Mouse (Mus musculus) forebrain, embryonic 10.5 days (tissue): ENCODE data around the gene Mrgpre. TPM values are rescaled to one million over a fixed set of nuclear protein-coding genes. Genes with fewer than 3 reads are reported as not detected.
A peak's percentile ranks its signal among the peaks of the same experiment; 100 is the strongest.

ENCODE experiments used
- DNase-seq: peaks from one replicate; pipeline ENCODE4 v3.0.0-alpha.2; 2017; ENCODE audit warnings: low spot score; ENCODE audit errors: extremely low spot score
- H3K27ac ChIP-seq: fragments of 300-500 bp; sonication (generic); 2 replicates; pipeline ENCODE4 v1.5.1; 2016; ENCODE audit warnings: mild to moderate bottlenecking
- H3K27me3 ChIP-seq: fragments of 300-500 bp; sonication (generic); 2 replicates; pipeline ENCODE4 v1.6.1; 2016; ENCODE audit warnings: mild to moderate bottlenecking; ENCODE audit not compliant: poor library complexity, severe bottlenecking
- H3K36me3 ChIP-seq: fragments of 300-500 bp; sonication (generic); replicated peaks from 2 replicates; pipeline ENCODE4 v1.6.1; 2016; ENCODE audit warnings: mild to moderate bottlenecking, moderate library complexity
- H3K4me1 ChIP-seq: fragments of 300-500 bp; sonication (generic); 2 replicates; pipeline ENCODE4 v1.6.1; 2016
- H3K4me3 ChIP-seq: fragments of 300-500 bp; sonication (generic); 2 replicates; pipeline ENCODE4 v1.5.1; 2016; ENCODE audit warnings: mild to moderate bottlenecking, moderate library complexity
- H3K9me3 ChIP-seq: fragments of 300-500 bp; sonication (generic); 2 replicates; pipeline ENCODE4 v1.6.1; 2016; ENCODE audit warnings: mild to moderate bottlenecking, moderate library complexity
- WGBS: fragments of 180-500 bp; shearing (Covaris S2); methylation state at CpG from one replicate; pipeline ENCODE4 v1.1.7; 2016; 5-methylcytosine and 5-hydroxymethylcytosine counted together
- microRNA-seq: library from miRNA; unstranded; fragments of <30 nt; microRNA quantifications from one replicate; pipeline ENCODE4, GENCODE M21; 2017
- polyA plus RNA-seq: library from polyadenylated mRNA; unstranded; fragments of >200 nt; fragmentation: Nextera tagmentation; extraction: Ambion mirVana; gene quantifications from 2 replicates; pipeline ENCODE4 v1.2.1, GENCODE M21; 2016

Gene Mrgpre
- polyA plus RNA-seq, 1 experiment from 2014 or later: 1.5 TPM

DNA sequence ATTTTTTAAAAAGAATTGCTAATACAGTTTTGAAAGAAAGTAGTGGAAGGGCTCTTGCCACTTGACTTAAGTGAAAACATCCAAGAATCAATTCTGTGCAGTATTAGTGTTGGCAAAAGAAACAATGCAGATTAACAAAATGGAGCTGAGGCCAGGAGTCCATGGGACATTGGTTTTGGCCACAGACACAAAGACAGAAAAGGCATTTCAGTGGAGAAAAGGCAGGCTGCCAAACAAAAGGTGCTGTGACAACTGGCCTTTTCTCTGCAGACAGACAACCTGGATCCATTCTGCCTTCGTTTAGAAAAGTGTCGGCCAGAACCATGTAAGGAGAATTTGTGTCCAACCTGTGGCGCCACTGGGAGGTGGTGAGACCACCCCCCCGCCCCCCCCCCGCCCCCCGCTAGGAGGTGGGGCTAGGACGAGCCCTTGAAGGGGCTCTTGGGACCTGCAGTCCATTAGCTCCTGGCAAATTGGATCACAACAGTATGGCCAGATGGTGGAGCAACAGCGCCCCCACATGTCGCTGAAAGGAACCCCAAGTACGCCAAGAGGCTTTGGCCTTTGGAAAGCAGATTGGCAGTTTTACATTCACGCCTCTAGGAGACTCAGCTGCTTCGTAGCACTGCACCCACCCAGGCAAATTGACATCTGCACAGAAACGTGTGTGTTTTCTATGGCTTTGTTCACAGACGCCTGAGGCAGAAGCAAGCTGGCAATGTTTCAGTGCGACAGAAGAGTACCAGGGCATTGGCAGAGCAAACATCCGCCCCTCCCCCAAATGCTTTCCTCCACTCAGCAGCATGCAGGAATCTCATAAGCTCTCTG, 36.0 kb downstream of the Mrgpre start:
- Histone ChIP-seq H3K9me3 (no peaks in the 10 kb centered on the region), H3K4me1 (peaks cover 15% of the 10 kb centered on the region), H3K4me3 (peak overlapping the region; percentile 37), H3K36me3 (no peaks in the 10 kb centered on the region), H3K27ac (peak overlapping the region; percentile 62; the same call in 1 of the 2 replicates), H3K27me3 (peaks cover 29% of the 10 kb centered on the region)
- DNase-seq: peak; percentile 87
- whole genome bisulfite sequencing: 4% methylated on average over 16 of the region's 16 CpGs

GRCm38 (mm10) chr7:143740653-143741052, 43.6 kb downstream of the Mrgpre start:
- Histone ChIP-seq H3K4me3 (peak overlapping the region; percentile 71), H3K36me3 (no peaks in the 10 kb centered on the region), H3K27ac (peak overlapping the region; percentile 88), H3K27me3 (peaks cover 50% of the 10 kb centered on the region), H3K4me1 (peaks cover 30% of the 10 kb centered on the region), H3K9me3 (no peaks in the 10 kb centered on the region)
- no peak for DNase-seq
- 21% methylated on average over 2 of the region's 2 CpGs for WGBS

- Histone ChIP-seq H3K4me3 (peak overlapping the region; percentile 71), H3K27ac (peak overlapping the region; percentile 88), H3K9me3 (no peaks in the 10 kb centered on the region), H3K36me3 (no peaks in the 10 kb centered on the region), H3K4me1 (peaks cover 30% of the 10 kb centered on the region), H3K27me3 (peaks cover 50% of the 10 kb centered on the region)
- DNase-seq: peak; percentile 78
- 3% methylated on average over 38 of the region's 38 CpGs for WGBS
These were observed 44.5 kb downstream of the Mrgpre start for GRCm38 (mm10) chr7:143739511-143740461.

GRCm38 (mm10) chr7:143738601-143739006, 45.7 kb downstream of the Mrgpre start:
- DNase-seq: no peak
- WGBS: 49% methylated on average over 5 of the region's 5 CpGs
- peaks cover 50% of the 10 kb centered on the region for H3K27me3 ChIP-seq
- no peaks in the 10 kb centered on the region for H3K9me3 ChIP-seq
- H3K36me3 ChIP-seq: no peaks in the 10 kb centered on the region
- H3K27ac ChIP-seq: 0 out of 2 replicates have a peak overlapping the region, but pooled peaks have one; percentile 6
- peak overlapping the region; percentile 71; the same call in 1 of the 2 replicates for H3K4me3 ChIP-seq
- peaks cover 30% of the 10 kb centered on the region for H3K4me1 ChIP-seq

DNA sequence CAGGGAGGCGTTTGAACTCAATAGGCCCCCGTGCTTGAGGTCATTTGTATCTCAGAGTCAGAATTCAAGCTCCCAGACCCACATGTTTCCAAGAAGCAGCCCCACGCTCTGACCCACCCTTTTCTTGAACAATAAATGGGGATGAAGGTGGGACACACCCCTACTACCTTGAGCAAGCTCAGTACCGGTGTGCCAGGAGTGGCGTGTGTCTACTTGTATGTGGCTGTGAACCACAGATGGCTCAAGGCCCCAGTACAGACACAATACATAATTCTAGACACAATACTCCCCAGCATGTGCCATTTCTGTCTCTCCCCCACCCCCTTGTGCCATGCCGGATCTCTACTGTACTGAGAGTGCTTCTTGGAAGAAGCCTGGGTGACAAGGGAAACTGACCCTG, 46.1 kb downstream of the Mrgpre start:
- no peaks in the 10 kb centered on the region for H3K9me3 ChIP-seq
- no peaks in the 10 kb centered on the region for H3K36me3 ChIP-seq
- H3K27me3 ChIP-seq: peaks cover 50% of the 10 kb centered on the region
- no peak for DNase-seq
- H3K27ac ChIP-seq: 0 out of 2 replicates have a peak overlapping the region, but pooled peaks have one; percentile 6
- peaks cover 30% of the 10 kb centered on the region for H3K4me1 ChIP-seq
- no peak overlapping the region for H3K4me3 ChIP-seq
- WGBS: 85% methylated on average over 6 of the region's 6 CpGs

- WGBS: 88% methylated on average over 4 of the region's 4 CpGs
- Histone ChIP-seq H3K4me3 (no peak overlapping the region), H3K36me3 (no peaks in the 10 kb centered on the region), H3K4me1 (peaks cover 12% of the 10 kb centered on the region), H3K9me3 (no peaks in the 10 kb centered on the region), H3K27ac (no peak overlapping the region), H3K27me3 (peaks cover 9% of the 10 kb centered on the region)
- no peak for DNase-seq
These were observed 50.6 kb downstream of the Mrgpre start for GRCm38 (mm10) chr7:143733746-143734145.

GRCm38 (mm10) chr7:143729886-143730285, 54.4 kb downstream of the Mrgpre start:
- H3K27ac ChIP-seq: no peak overlapping the region
- WGBS: 85% methylated on average over 10 of the region's 10 CpGs
- H3K4me1 ChIP-seq: peaks cover 3% of the 10 kb centered on the region; the same call in 1 of the 2 replicates
- H3K36me3 ChIP-seq: no peaks in the 10 kb centered on the region
- H3K4me3 ChIP-seq: no peak overlapping the region
- DNase-seq: no peak
- H3K27me3 ChIP-seq: no peaks in the 10 kb centered on the region
- no peaks in the 10 kb centered on the region for H3K9me3 ChIP-seq

Small RNA genes within 50 kb of the gene (microRNA-seq; reads per million reads assigned to microRNA genes)
- gene Gm22064: not detected

Other genes with a start within 250 kb of the Mrgpre start
- 375 and 396 TPM in 2 replicates for gene Nap1l4, start 235.4 kb downstream of the Mrgpre start, polyA plus RNA-seq
- 87.3 and 93.9 TPM in 2 replicates for gene Cars, start 184.4 kb downstream of the Mrgpre start, polyA plus RNA-seq
- 0.17 and 0.35 TPM in 2 replicates for gene Tnfrsf26, start 155.8 kb downstream of the Mrgpre start, polyA plus RNA-seq
- 10.1 TPM in 2 replicates for gene Tnfrsf22, start 134.8 kb downstream of the Mrgpre start, polyA plus RNA-seq
- gene Tnfrsf23, start 98.6 kb downstream of the Mrgpre start, polyA plus RNA-seq: 0.09 and 0.15 TPM in 2 replicates
- 8.9 and 9.4 TPM in 2 replicates for gene Osbpl5, start 27.5 kb downstream of the Mrgpre start, polyA plus RNA-seq
- gene Mrgprg, start 17.5 kb downstream of the Mrgpre start, polyA plus RNA-seq: not detected in 2 replicates
- gene Nadsyn1, start 38.3 kb upstream of the Mrgpre start, polyA plus RNA-seq: 8.8 and 10.8 TPM in 2 replicates
- 89.3 and 96.2 TPM in 2 replicates for gene Dhcr7, start 38.6 kb upstream of the Mrgpre start, polyA plus RNA-seq
- gene Gm498, start 82.3 kb upstream of the Mrgpre start, polyA plus RNA-seq: not detected in 2 replicates
- gene Shank2, start 217.4 kb upstream of the Mrgpre start, polyA plus RNA-seq: 0.67 and 0.86 TPM in 2 replicates